Mouse (Mus musculus) hindbrain, embryonic 15.5 days (tissue): ENCODE data around the gene Rnf169. TPM values are rescaled to one million over a fixed set of nuclear protein-coding genes. Genes with fewer than 3 reads are reported as not detected.
A peak's percentile ranks its signal among the peaks of the same experiment; 100 is the strongest.

ENCODE experiments used
- ATAC-seq: fragments of 200-750 bp; cut with Nextera tagmentation; 2 replicates; pipeline ENCODE4 v1.8.0; 2017; ENCODE audit warnings: low read depth, moderate number of reproducible peaks, moderate TSS enrichment; ENCODE audit not compliant: low FRiP score
- H3K27ac ChIP-seq: fragments of 300-500 bp; sonication (generic); replicated peaks from 2 replicates; pipeline ENCODE4 v1.5.1; 2015; ENCODE audit warnings: mild to moderate bottlenecking, inconsistent platforms
- H3K27me3 ChIP-seq: fragments of 300-500 bp; sonication (generic); 2 replicates; pipeline ENCODE4 v1.6.1; 2015; ENCODE audit warnings: control low read depth, inconsistent platforms
- H3K36me3 ChIP-seq: fragments of 300-500 bp; sonication (generic); 2 replicates; pipeline ENCODE4 v1.6.1; 2015; ENCODE audit warnings: control low read depth, inconsistent platforms
- H3K4me1 ChIP-seq: fragments of 300-500 bp; sonication (generic); replicated peaks from 2 replicates; pipeline ENCODE4 v1.6.1; 2015; ENCODE audit warnings: control low read depth, inconsistent platforms
- H3K4me2 ChIP-seq: fragments of 300-500 bp; sonication (generic); 2 replicates; pipeline ENCODE4 v1.6.1; 2015; ENCODE audit warnings: moderate library complexity, mild to moderate bottlenecking, inconsistent platforms
- H3K4me3 ChIP-seq: fragments of 300-500 bp; sonication (generic); 2 replicates; pipeline ENCODE4 v1.5.1; 2015; ENCODE audit warnings: mild to moderate bottlenecking, inconsistent platforms
- H3K9ac ChIP-seq: fragments of 300-500 bp; sonication (generic); 2 replicates; pipeline ENCODE4 v1.6.1; 2015; ENCODE audit warnings: inconsistent platforms
- H3K9me3 ChIP-seq: fragments of 300-500 bp; sonication (generic); 2 replicates; pipeline ENCODE4 v1.6.1; 2016; ENCODE audit warnings: control low read depth, inconsistent platforms
- WGBS: fragments of 180-500 bp; shearing (Covaris S2); methylation state at CpG from one replicate; pipeline ENCODE4 v1.1.7; 2015; 5-methylcytosine and 5-hydroxymethylcytosine counted together
- polyA plus RNA-seq: library from polyadenylated mRNA; unstranded; fragments of >200 nt; fragmentation: Nextera tagmentation; extraction: Ambion mirVana; gene quantifications from 2 replicates; pipeline ENCODE4 v1.2.1, GENCODE M21; 2015

Rnf169 gene
- polyA plus RNA-seq, 1 experiment from 2014 or later = 4.6 TPM

- Histone ChIP-seq H3K9me3 (no peaks in the 10 kb centered on the region), H3K27me3 (no peaks in the 10 kb centered on the region), H3K4me3 (no peak overlapping the region), H3K36me3 (no peaks in the 10 kb centered on the region), H3K4me2 (no peak overlapping the region), H3K27ac (no peak overlapping the region), H3K9ac (no peak overlapping the region), H3K4me1 (peaks cover 11% of the 10 kb centered on the region; the same call in 1 of the 2 replicates)
- peak; percentile 63; the same call in 1 of the 2 replicates for ATAC-seq
- WGBS = 1% methylated on average over 3 of the region's 3 CpGs
Measured at GRCm38 (mm10) chr7:99876345-99876744, 103.9 kb downstream of the Rnf169 start.

- no peak overlapping the region for H3K4me3 ChIP-seq
- no peaks in the 10 kb centered on the region for H3K27me3 ChIP-seq
- H3K4me1 ChIP-seq = peaks cover 11% of the 10 kb centered on the region; the same call in 1 of the 2 replicates
- H3K27ac ChIP-seq = no peak overlapping the region
- H3K36me3 ChIP-seq = no peaks in the 10 kb centered on the region
- ATAC-seq = no peak
- H3K9ac ChIP-seq = no peak overlapping the region
- 55% methylated on average over 5 of the region's 5 CpGs for WGBS
- H3K4me2 ChIP-seq = no peak overlapping the region
- no peaks in the 10 kb centered on the region for H3K9me3 ChIP-seq
Measured at GRCm38 (mm10) chr7:99875891-99876290, 104.4 kb downstream of the Rnf169 start.

- Histone ChIP-seq H3K27ac (no peak overlapping the region), H3K9ac (no peak overlapping the region), H3K27me3 (no peaks in the 10 kb centered on the region), H3K9me3 (no peaks in the 10 kb centered on the region), H3K4me3 (no peak overlapping the region), H3K4me2 (no peak overlapping the region), H3K36me3 (no peaks in the 10 kb centered on the region), H3K4me1 (peaks cover 11% of the 10 kb centered on the region; the same call in 1 of the 2 replicates)
- no peak for ATAC-seq
- WGBS = 70% methylated on average over 6 of the region's 6 CpGs
Measured at GRCm38 (mm10) chr7:99873965-99874364, 106.3 kb downstream of the Rnf169 start.

Other genes with a start within 250 kb of the Rnf169 start
- not detected in 2 replicates for gene Olfr521, start 216.9 kb downstream of the Rnf169 start, polyA plus RNA-seq
- gene Neu3, start 152.0 kb downstream of the Rnf169 start, polyA plus RNA-seq = 1.6 and 2.1 TPM in 2 replicates
- 0.80 and 1.1 TPM in 2 replicates for gene Xrra1, start 121.3 kb downstream of the Rnf169 start, polyA plus RNA-seq
- gene Spcs2, start 117.0 kb downstream of the Rnf169 start, polyA plus RNA-seq = 276 and 279 TPM in 2 replicates
- gene Chrdl2, start 25.7 kb upstream of the Rnf169 start, polyA plus RNA-seq = 0.71 and 1.3 TPM in 2 replicates
- 44.9 and 45.6 TPM in 2 replicates for gene Pold3, start 141.1 kb upstream of the Rnf169 start, polyA plus RNA-seq
- 16.8 and 19.6 TPM in 2 replicates for gene Lipt2, start 178.8 kb upstream of the Rnf169 start, polyA plus RNA-seq
- gene Kcne3, start 196.1 kb upstream of the Rnf169 start, polyA plus RNA-seq = 0.82 and 0.90 TPM in 2 replicates
- 24.8 and 27.2 TPM in 2 replicates for gene Pgm2l1, start 246.9 kb upstream of the Rnf169 start, polyA plus RNA-seq